Mouse (Mus musculus) midbrain, postnatal 0 days (tissue): Measurements from ENCODE around the gene Nkain4. TPM values are rescaled to one million over a fixed set of nuclear protein-coding genes. Genes with fewer than 3 reads are reported as not detected.
A peak's percentile ranks its signal among the peaks of the same experiment; 100 is the strongest.

Experiments
- ATAC-seq: fragments of 200-750 bp; cut with Nextera tagmentation; 2 replicates; pipeline ENCODE4 v1.8.0; 2017; ENCODE audit warnings: moderate number of reproducible peaks, mild to moderate bottlenecking, moderate TSS enrichment, moderate library complexity; ENCODE audit not compliant: low FRiP score
- DNase-seq: peaks from one replicate; pipeline ENCODE4 v3.0.0-alpha.2; 2015; ENCODE audit warnings: low spot score
- H3K27ac ChIP-seq: fragments of 300-500 bp; sonication (generic); 2 replicates; pipeline ENCODE4 v1.5.1; 2014; ENCODE audit warnings: low read depth, mild to moderate bottlenecking, low read length, mixed read lengths
- H3K27me3 ChIP-seq: fragments of 300-500 bp; sonication (generic); 2 replicates; pipeline ENCODE4 v1.6.1; 2014; ENCODE audit warnings: low read length, control low read depth, mixed read lengths; ENCODE audit not compliant: insufficient read depth
- H3K36me3 ChIP-seq: fragments of 300-500 bp; sonication (generic); 2 replicates; pipeline ENCODE4 v1.6.1; 2014; ENCODE audit warnings: low read length, control low read depth, mixed read lengths; ENCODE audit not compliant: insufficient read depth
- H3K4me1 ChIP-seq: fragments of 300-500 bp; sonication (generic); 2 replicates; pipeline ENCODE4 v1.6.1; 2014; ENCODE audit warnings: mild to moderate bottlenecking, control low read depth, antibody characterized with exemption, low read length, mixed read lengths; ENCODE audit not compliant: insufficient read depth
- H3K4me2 ChIP-seq: fragments of 300-500 bp; sonication (generic); 2 replicates; pipeline ENCODE4 v1.6.1; 2014; ENCODE audit warnings: low read depth, mild to moderate bottlenecking, low read length, mixed read lengths; ENCODE audit not compliant: poor library complexity, severe bottlenecking
- H3K4me3 ChIP-seq: fragments of 300-500 bp; sonication (generic); 2 replicates; pipeline ENCODE4 v1.5.1; 2014; ENCODE audit warnings: low read depth, mild to moderate bottlenecking, low read length, moderate library complexity
- H3K9ac ChIP-seq: fragments of 300-500 bp; sonication (generic); replicated peaks from 2 replicates; pipeline ENCODE4 v1.6.1; 2014; ENCODE audit warnings: mild to moderate bottlenecking, low read length, moderate library complexity, mixed read lengths; ENCODE audit not compliant: poor library complexity, severe bottlenecking
- H3K9me3 ChIP-seq: fragments of 300-500 bp; sonication (generic); 2 replicates; pipeline ENCODE4 v1.6.1; 2016; ENCODE audit warnings: low read length, control low read depth
- CTCF ChIP-seq: IDR thresholded peaks from 2 replicates; pipeline ENCODE4 v1.5.1; 2016; ENCODE audit warnings: antibody characterized with exemption, mild to moderate bottlenecking
- WGBS: fragments of 180-500 bp; shearing (Covaris S2); extraction: QIAGEN DNeasy Blood & Tissue Kit; methylation state at CpG from one replicate; pipeline ENCODE4 v1.1.7; 2014; 5-methylcytosine and 5-hydroxymethylcytosine counted together
- microRNA-seq: library from miRNA; unstranded; fragments of <30 nt; microRNA quantifications from one replicate; pipeline ENCODE4, GENCODE M21; 2016; ENCODE audit warnings: borderline number of aligned reads
- polyA plus RNA-seq: library from polyadenylated mRNA; unstranded; fragments of >200 nt; fragmentation: Nextera tagmentation; extraction: Ambion mirVana; gene quantifications from 2 replicates; pipeline ENCODE4 v1.2.1, GENCODE M21; 2015
- total RNA-seq: library from RNA; depleted of rRNA; stranded (reverse); fragments of >200 nt; gene quantifications from 2 replicates; pipeline ENCODE4 v1.2.3, GENCODE M21; 2014; rRNA removed

Nkain4 gene
- total and polyA plus RNA-seq, 2 experiments from 2014 or later: 59.5 to 95.5 TPM

DNA sequence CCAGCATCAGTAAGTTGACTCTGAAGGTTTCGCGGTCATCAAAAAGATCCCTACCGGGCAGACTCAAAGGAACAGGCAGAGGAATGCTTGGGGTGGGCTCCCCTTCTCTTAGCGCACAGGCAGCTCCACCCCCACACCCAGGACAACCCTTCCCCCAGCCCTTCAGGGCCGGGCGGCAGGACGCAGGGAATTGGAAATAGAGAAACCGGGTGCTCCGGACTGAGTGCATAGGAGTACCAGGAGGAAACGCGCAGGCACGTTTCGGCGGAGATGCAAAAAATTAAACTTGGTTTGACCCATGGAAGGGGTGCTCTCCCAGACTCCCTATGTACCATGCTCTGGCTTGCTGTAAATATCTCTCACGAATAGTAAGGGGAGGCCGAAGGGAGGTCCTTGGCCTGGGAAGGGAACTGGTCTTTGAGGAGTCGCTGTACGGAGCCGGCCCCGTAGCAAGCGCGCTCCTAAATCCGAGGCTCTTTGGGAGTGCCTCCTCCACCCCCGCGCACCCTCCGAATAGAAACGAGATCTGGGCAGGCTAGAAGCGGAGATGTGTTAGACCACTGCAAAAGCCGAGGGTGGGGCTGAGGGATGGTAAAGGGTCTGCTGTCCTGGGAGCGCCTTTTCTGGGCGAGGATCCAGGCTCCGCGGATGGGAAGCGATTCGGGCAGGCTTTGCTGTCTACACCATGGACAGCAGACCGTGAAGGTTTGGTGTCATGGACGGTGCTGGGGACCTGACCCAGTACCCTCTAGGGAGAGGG, 63.2 kb downstream of the Nkain4 start:
- H3K27me3 ChIP-seq: no peaks in the 10 kb centered on the region
- H3K9me3 ChIP-seq: no peaks in the 10 kb centered on the region
- H3K36me3 ChIP-seq: no peaks in the 10 kb centered on the region; the same call in 1 of the 2 replicates
- H3K4me3 ChIP-seq: peak overlapping the region; percentile 79
- H3K27ac ChIP-seq: peak overlapping the region; percentile 99
- ATAC-seq: 0 out of 2 replicates have a peak, but pooled peaks have one; percentile 1
- peak; percentile 48 for DNase-seq
- WGBS: 3% methylated on average over 37 of the region's 37 CpGs
- H3K9ac ChIP-seq: peak overlapping the region; percentile 98
- H3K4me1 ChIP-seq: peaks cover 29% of the 10 kb centered on the region
- TF ChIP-seq CTCF: no peak
- peak overlapping the region; percentile 83 for H3K4me2 ChIP-seq

DNA sequence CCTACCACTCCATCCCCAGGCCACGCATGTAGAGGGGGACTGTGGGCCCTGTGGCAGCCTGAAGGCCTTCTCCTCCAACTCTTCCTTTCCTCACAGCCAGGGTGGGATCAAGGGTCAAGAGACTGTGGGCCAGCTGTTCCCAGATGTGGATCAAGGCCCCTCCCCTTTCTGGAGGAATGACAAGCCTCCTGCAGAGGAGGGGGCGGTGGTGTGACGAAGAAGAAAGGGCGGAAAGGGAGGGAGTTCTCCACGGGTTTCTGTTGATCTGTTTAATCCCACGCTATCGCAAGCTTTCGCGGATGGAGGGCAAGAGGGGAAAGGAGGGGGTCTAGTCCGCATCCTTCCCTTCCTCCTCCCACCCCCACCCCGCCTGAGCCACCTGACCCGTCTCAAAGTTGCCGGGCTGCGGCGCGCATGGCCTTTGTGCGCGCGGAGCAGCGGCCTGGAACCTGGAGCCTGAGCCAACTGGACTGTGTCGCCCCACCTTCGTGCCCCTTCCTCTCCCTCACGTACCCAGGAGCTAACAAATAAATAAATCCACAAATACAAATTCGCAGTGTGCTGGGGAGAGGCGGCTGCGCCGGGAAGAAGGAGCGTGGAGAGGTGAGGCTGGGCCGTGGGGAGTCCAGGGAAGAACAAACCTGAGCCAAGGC, 64.0 kb downstream of the Nkain4 start:
- H3K9me3 ChIP-seq: no peaks in the 10 kb centered on the region
- peaks cover 22% of the 10 kb centered on the region for H3K4me1 ChIP-seq
- H3K4me3 ChIP-seq: peak overlapping the region; percentile 79
- H3K36me3 ChIP-seq: no peaks in the 10 kb centered on the region; the same call in 1 of the 2 replicates
- H3K9ac ChIP-seq: peak overlapping the region; percentile 98
- peak overlapping the region; percentile 99 for H3K27ac ChIP-seq
- WGBS: 3% methylated on average over 26 of the region's 29 CpGs
- H3K27me3 ChIP-seq: no peaks in the 10 kb centered on the region
- peak overlapping the region; percentile 83 for H3K4me2 ChIP-seq
- no peak; the same call in 1 of the 2 replicates for TF ChIP-seq CTCF
- DNase-seq (peak; percentile 51), ATAC-seq (peak; percentile 10; the same call in 1 of the 2 replicates)

DNA sequence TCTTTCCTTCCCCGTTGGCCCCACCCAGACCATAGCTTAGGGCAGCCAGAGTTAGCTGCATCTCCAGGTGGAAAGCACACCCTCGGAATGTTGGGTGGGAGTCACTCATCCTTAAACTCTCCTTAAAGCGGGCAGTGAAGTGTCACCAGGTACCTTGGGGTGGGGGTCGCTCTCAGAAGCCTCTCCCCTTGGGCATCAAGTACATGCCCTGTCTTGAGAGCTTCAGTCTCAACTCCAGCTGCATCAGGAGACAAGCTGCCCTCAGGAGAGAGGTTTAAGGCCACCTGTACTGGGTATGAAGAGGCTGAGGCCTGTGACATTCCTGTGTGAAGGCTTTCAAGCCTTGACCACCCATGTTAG, 64.6 kb downstream of the Nkain4 start:
- ATAC-seq: no peak
- Histone ChIP-seq H3K27me3 (no peaks in the 10 kb centered on the region), H3K36me3 (no peaks in the 10 kb centered on the region), H3K4me1 (peaks cover 20% of the 10 kb centered on the region), H3K9ac (peak overlapping the region; percentile 46), H3K27ac (peak overlapping the region; percentile 99), H3K9me3 (no peaks in the 10 kb centered on the region), H3K4me2 (peak overlapping the region; percentile 83), H3K4me3 (peak overlapping the region; percentile 79)
- 15% methylated on average over 4 of the region's 4 CpGs for WGBS
- TF ChIP-seq CTCF: no peak
- no peak for DNase-seq

DNA sequence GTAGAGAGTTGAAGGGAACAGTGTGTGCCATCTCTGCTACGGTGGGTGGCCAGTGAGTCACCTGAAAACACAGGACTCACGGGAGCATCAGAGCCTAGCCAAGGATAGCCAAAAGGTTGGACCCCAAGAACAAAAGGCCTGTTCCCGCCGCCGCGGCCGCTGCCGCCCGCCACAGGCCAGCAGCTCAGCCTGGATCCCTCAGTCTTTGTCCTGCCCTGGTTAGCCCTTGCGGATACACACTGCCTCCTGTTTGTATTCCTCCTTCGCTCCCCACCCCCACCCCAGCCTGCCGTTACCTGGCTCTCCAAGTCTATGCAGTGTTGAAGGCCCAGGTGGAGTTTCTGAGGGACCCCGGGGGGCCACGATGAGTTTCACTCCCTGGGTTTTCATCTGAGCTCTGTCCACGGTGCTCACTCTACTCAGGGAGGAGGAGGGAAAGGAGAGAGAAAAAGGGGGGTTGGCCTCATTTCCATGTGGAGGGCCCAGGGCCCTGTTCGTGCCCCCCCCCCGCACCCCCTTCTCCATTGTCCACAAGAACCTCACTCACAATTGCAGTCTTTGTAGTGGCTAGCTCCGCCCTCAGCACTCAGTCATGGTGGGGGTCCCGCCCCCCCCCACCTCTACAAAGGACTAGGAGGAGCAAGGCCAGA, 65.1 kb downstream of the Nkain4 start:
- peak overlapping the region; percentile 46 for H3K9ac ChIP-seq
- peaks cover 20% of the 10 kb centered on the region for H3K4me1 ChIP-seq
- no peaks in the 10 kb centered on the region for H3K27me3 ChIP-seq
- peak overlapping the region; percentile 99 for H3K27ac ChIP-seq
- peak overlapping the region; percentile 79; the same call in 1 of the 2 replicates for H3K4me3 ChIP-seq
- no peak for DNase-seq
- no peak for TF ChIP-seq CTCF
- WGBS: 6% methylated on average over 17 of the region's 19 CpGs
- peak overlapping the region; percentile 83 for H3K4me2 ChIP-seq
- H3K9me3 ChIP-seq: no peaks in the 10 kb centered on the region
- ATAC-seq: no peak
- H3K36me3 ChIP-seq: no peaks in the 10 kb centered on the region

DNA sequence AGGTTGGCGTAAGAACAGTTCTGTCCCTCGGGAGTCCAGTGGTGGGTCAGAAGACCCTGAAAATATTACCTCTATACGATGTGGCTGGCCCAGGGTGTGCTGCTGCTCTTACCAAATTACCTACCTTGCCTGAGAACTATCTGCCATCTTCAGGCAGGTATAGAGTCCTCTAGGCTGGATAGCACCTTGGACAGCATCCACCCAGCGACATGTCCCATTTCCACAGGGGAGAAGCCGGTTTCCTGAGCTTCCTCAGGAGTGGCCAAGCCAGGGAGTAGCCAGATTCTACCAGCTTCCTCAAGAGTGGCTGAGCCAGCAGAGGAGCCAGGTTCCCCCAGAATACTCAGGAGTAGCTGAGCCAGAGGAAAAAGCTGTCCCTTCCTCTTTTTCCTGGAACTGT, 69.2 kb downstream of the Nkain4 start:
- no peak for DNase-seq
- no peaks in the 10 kb centered on the region for H3K9me3 ChIP-seq
- H3K36me3 ChIP-seq: no peaks in the 10 kb centered on the region
- WGBS: 75% methylated on average over 5 of the region's 5 CpGs
- no peak overlapping the region for H3K27ac ChIP-seq
- no peak overlapping the region for H3K4me3 ChIP-seq
- no peak for ATAC-seq
- peaks cover 20% of the 10 kb centered on the region for H3K4me1 ChIP-seq
- H3K9ac ChIP-seq: no peak overlapping the region
- H3K4me2 ChIP-seq: no peak overlapping the region
- TF ChIP-seq CTCF: no peak
- no peaks in the 10 kb centered on the region for H3K27me3 ChIP-seq

Small RNAs within 50 kb of the gene (microRNA-seq; reads per million reads assigned to microRNA genes)
- 3.0 reads per million for gene Mir124a-3

Other genes with a start within 250 kb of the Nkain4 start
- gene Dido1, start 244.7 kb downstream of the Nkain4 start, total RNA-seq: 36.7 and 44.1 TPM in 2 replicates
- gene Dido1, start 244.7 kb downstream of the Nkain4 start, polyA plus RNA-seq: 19.3 and 22.2 TPM in 2 replicates
- gene Gid8, start 244.6 kb downstream of the Nkain4 start, total RNA-seq: 43.6 and 56.4 TPM in 2 replicates
- 44.5 and 46.5 TPM in 2 replicates for gene Gid8, start 244.6 kb downstream of the Nkain4 start, polyA plus RNA-seq
- gene Slc17a9, start 229.4 kb downstream of the Nkain4 start, total RNA-seq: 0.55 and 1.2 TPM in 2 replicates
- 0.20 TPM in 1 of 2 replicates, not detected in the other for gene Slc17a9, start 229.4 kb downstream of the Nkain4 start, polyA plus RNA-seq
- gene Bhlhe23, start 177.8 kb downstream of the Nkain4 start, total RNA-seq: 7.6 and 7.9 TPM in 2 replicates
- gene Bhlhe23, start 177.8 kb downstream of the Nkain4 start, polyA plus RNA-seq: 5.9 and 6.0 TPM in 2 replicates
- gene Ythdf1, start 33.8 kb downstream of the Nkain4 start, total RNA-seq: 32.2 and 38.9 TPM in 2 replicates
- 50.1 and 56.6 TPM in 2 replicates for gene Ythdf1, start 33.8 kb downstream of the Nkain4 start, polyA plus RNA-seq
- not detected in 2 replicates for gene Birc7, start 25.7 kb downstream of the Nkain4 start, total RNA-seq
- gene Birc7, start 25.7 kb downstream of the Nkain4 start, polyA plus RNA-seq: 0.10 and 0.28 TPM in 2 replicates
- gene Arfgap1, start 12.5 kb upstream of the Nkain4 start, total RNA-seq: 94.1 and 123 TPM in 2 replicates
- gene Arfgap1, start 12.5 kb upstream of the Nkain4 start, polyA plus RNA-seq: 124 and 132 TPM in 2 replicates
- 0.44 and 0.52 TPM in 2 replicates for gene Col20a1, start 31.8 kb upstream of the Nkain4 start, total RNA-seq
- 0.13 and 0.14 TPM in 2 replicates for gene Col20a1, start 31.8 kb upstream of the Nkain4 start, polyA plus RNA-seq
- 53.9 and 58.7 TPM in 2 replicates for gene Chrna4, start 88.8 kb upstream of the Nkain4 start, total RNA-seq
- gene Chrna4, start 88.8 kb upstream of the Nkain4 start, polyA plus RNA-seq: 43.6 and 47.8 TPM in 2 replicates
- 134 and 162 TPM in 2 replicates for gene Kcnq2, start 180.6 kb upstream of the Nkain4 start, total RNA-seq
- gene Kcnq2, start 180.6 kb upstream of the Nkain4 start, polyA plus RNA-seq: 33.8 and 40.6 TPM in 2 replicates
- 321 and 367 TPM in 2 replicates for gene Eef1a2, start 202.3 kb upstream of the Nkain4 start, total RNA-seq
- gene Eef1a2, start 202.3 kb upstream of the Nkain4 start, polyA plus RNA-seq: 23.1 and 23.3 TPM in 2 replicates
- gene Ppdpf, start 232.5 kb upstream of the Nkain4 start, total RNA-seq: 268 and 323 TPM in 2 replicates
- 365 and 367 TPM in 2 replicates for gene Ppdpf, start 232.5 kb upstream of the Nkain4 start, polyA plus RNA-seq
- 0.09 TPM in 1 of 2 replicates, not detected in the other for gene Ptk6, start 248.1 kb upstream of the Nkain4 start, total RNA-seq
- not detected in 2 replicates for gene Ptk6, start 248.1 kb upstream of the Nkain4 start, polyA plus RNA-seq